Mouse (Mus musculus): Measurements from ENCODE around the gene H3f3a.

DNA sequence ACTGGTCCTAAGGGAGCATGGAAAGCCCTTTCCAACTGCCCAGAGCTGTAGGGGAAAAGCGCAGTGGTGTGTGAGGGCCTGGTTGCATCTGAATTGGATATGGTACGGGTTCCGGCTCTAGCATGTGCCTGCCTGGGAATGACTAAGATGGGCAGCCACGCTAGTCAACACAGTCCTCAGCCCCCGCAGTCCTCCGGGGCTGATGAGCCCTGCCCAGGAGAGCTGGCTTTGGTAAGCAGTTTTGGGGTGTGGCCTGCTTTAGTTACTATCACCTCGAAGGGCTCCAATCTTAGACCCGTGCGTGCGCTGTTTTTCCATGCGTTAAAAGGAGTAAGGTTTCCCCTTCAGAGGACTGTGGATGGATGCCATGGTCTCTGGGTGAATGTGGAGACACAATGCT is 16.4 kb upstream of the H3f3a start:
- TF ChIP-seq POLR2A (IDR thresholded peaks at IDR 0.05; ENCODE audit: insufficient read length, low read depth), result no peak
- TF ChIP-seq USF1 (IDR thresholded peaks at IDR 0.05; ENCODE audit: low read depth), result no peak
- TF ChIP-seq POLR2AphosphoS2 (IDR thresholded peaks at IDR 0.05; ENCODE audit: insufficient read length, low read depth), result no peak
- no peak for TF ChIP-seq TCF12 (IDR thresholded peaks at IDR 0.05; ENCODE audit: insufficient read depth, poor library complexity, severe bottlenecking)

Measured in myocyte (in vitro differentiated cells).